Mouse (Mus musculus) forebrain, embryonic 12.5 days (tissue): ENCODE results near the gene Chtf18. TPM values are rescaled to one million over a fixed set of nuclear protein-coding genes. Genes with fewer than 3 reads are reported as not detected.

Experiments used
- ATAC-seq: fragments of 200-750 bp; cut with Nextera tagmentation; 2 replicates; pipeline ENCODE4 v1.8.0; 2017; ENCODE audit warnings: moderate TSS enrichment; ENCODE audit not compliant: low FRiP score
- H3K27ac ChIP-seq: fragments of 300-500 bp; sonication (generic); 2 replicates; pipeline ENCODE4 v1.5.1; 2016; ENCODE audit warnings: mild to moderate bottlenecking
- H3K27me3 ChIP-seq: fragments of 300-500 bp; sonication (generic); 2 replicates; pipeline ENCODE4 v1.6.1; 2016; ENCODE audit warnings: mild to moderate bottlenecking
- H3K36me3 ChIP-seq: fragments of 300-500 bp; sonication (generic); replicated peaks from 2 replicates; pipeline ENCODE4 v1.6.1; 2016; ENCODE audit warnings: mild to moderate bottlenecking
- H3K4me1 ChIP-seq: fragments of 300-500 bp; sonication (generic); 2 replicates; pipeline ENCODE4 v1.6.1; 2016
- H3K4me2 ChIP-seq: fragments of 300-500 bp; sonication (generic); 2 replicates; pipeline ENCODE4 v1.6.1; 2016; ENCODE audit warnings: mild to moderate bottlenecking, moderate library complexity
- H3K4me3 ChIP-seq: fragments of 300-500 bp; sonication (generic); replicated peaks from 2 replicates; pipeline ENCODE4 v1.5.1; 2016; ENCODE audit warnings: mild to moderate bottlenecking
- H3K9ac ChIP-seq: fragments of 300-500 bp; sonication (generic); 2 replicates; pipeline ENCODE4 v1.6.1; 2016; ENCODE audit warnings: mild to moderate bottlenecking
- H3K9me3 ChIP-seq: fragments of 300-500 bp; sonication (generic); 2 replicates; pipeline ENCODE4 v1.6.1; 2016
- WGBS: fragments of 180-500 bp; shearing (Covaris S2); methylation state at CpG from one replicate; pipeline ENCODE4 v1.1.7; 2016; 5-methylcytosine and 5-hydroxymethylcytosine counted together
- polyA plus RNA-seq: library from polyadenylated mRNA; unstranded; fragments of >200 nt; fragmentation: Nextera tagmentation; extraction: Ambion mirVana; gene quantifications from 2 replicates; pipeline ENCODE4 v1.2.1, GENCODE M21; 2016

The Chtf18 gene
- polyA plus RNA-seq = 39.6 and 41.8 TPM in 2 replicates

GRCm38 (mm10) chr17:25727265-25728008 lies at the start of gene Chtf18, which contains the start of gene Rpusd1:
Gene Chtf18, minus strand, starts transcription at chr17:25727419.
Gene Rpusd1, plus strand, starts transcription at chr17:25727670.
- Histone ChIP-seq H3K36me3 (peaks cover 41% of the 10 kb centered on the region), H3K9ac (peak within 1 kb of the TSS; percentile 82), H3K9me3 (no peaks in the 10 kb centered on the region), H3K4me3 (peak within 1 kb of the TSS; percentile 59), H3K27me3 (no peaks in the 10 kb centered on the region), H3K4me1 (peaks cover 33% of the 10 kb centered on the region), H3K4me2 (peak within 1 kb of the TSS; percentile 97), H3K27ac (peak within 1 kb of the TSS; percentile 42; the same call in 1 of the 2 replicates)
- ATAC-seq = peak; percentile 97
- 1% methylated on average over 37 of the region's 37 CpGs for WGBS

GRCm38 (mm10) chr17:25775318-25776062 lies 48.3 kb upstream of the Chtf18 start:
- Histone ChIP-seq H3K9ac (no peak overlapping the region), H3K9me3 (no peaks in the 10 kb centered on the region), H3K27me3 (peaks cover 4% of the 10 kb centered on the region; the same call in 1 of the 2 replicates), H3K4me1 (peaks cover 11% of the 10 kb centered on the region), H3K4me3 (no peak overlapping the region), H3K4me2 (no peak overlapping the region), H3K36me3 (peaks cover 5% of the 10 kb centered on the region), H3K27ac (no peak overlapping the region)
- 83% methylated on average over 10 of the region's 10 CpGs for WGBS
- ATAC-seq = no peak

- Histone ChIP-seq H3K36me3 (peaks cover 5% of the 10 kb centered on the region), H3K4me1 (peaks cover 11% of the 10 kb centered on the region), H3K4me3 (peak within 1 kb of the TSS; percentile 74), H3K27me3 (peaks cover 21% of the 10 kb centered on the region), H3K9me3 (no peaks in the 10 kb centered on the region), H3K4me2 (peak within 1 kb of the TSS; percentile 85), H3K9ac (peak within 1 kb of the TSS; percentile 77), H3K27ac (no peak within 1 kb of the TSS)
- WGBS = under 1% methylated on average over 37 of the region's 37 CpGs
- ATAC-seq = peak; percentile 89
These were observed 46.4 kb upstream of the Chtf18 start, which contains the start of gene Narfl for GRCm38 (mm10) chr17:25773549-25774120. Gene Narfl, plus strand, starts transcription at chr17:25773776.

- no peak overlapping the region for H3K9ac ChIP-seq
- H3K4me1 ChIP-seq = peaks cover 11% of the 10 kb centered on the region
- H3K27me3 ChIP-seq = peaks cover 38% of the 10 kb centered on the region
- no peaks in the 10 kb centered on the region for H3K9me3 ChIP-seq
- ATAC-seq = no peak
- H3K36me3 ChIP-seq = no peaks in the 10 kb centered on the region
- 49% methylated on average over 9 of the region's 9 CpGs for WGBS
- no peak overlapping the region for H3K27ac ChIP-seq
- no peak overlapping the region for H3K4me3 ChIP-seq
- no peak overlapping the region for H3K4me2 ChIP-seq
These were observed 42.1 kb upstream of the Chtf18 start for GRCm38 (mm10) chr17:25769331-25769730.

GRCm38 (mm10) chr17:25765886-25766285 lies 38.7 kb upstream of the Chtf18 start:
- 27% methylated on average over 5 of the region's 5 CpGs for WGBS
- Histone ChIP-seq H3K4me1 (peaks cover 8% of the 10 kb centered on the region), H3K9ac (no peak overlapping the region), H3K27ac (no peak overlapping the region), H3K27me3 (peaks cover 40% of the 10 kb centered on the region), H3K9me3 (no peaks in the 10 kb centered on the region), H3K4me2 (no peak overlapping the region), H3K36me3 (no peaks in the 10 kb centered on the region), H3K4me3 (no peak overlapping the region)
- peak; percentile 76 for ATAC-seq

GRCm38 (mm10) chr17:25762591-25762990 lies 35.4 kb upstream of the Chtf18 start:
- Histone ChIP-seq H3K9me3 (no peaks in the 10 kb centered on the region), H3K36me3 (no peaks in the 10 kb centered on the region), H3K4me2 (no peak overlapping the region), H3K9ac (no peak overlapping the region), H3K27me3 (peaks cover 17% of the 10 kb centered on the region; the same call in 1 of the 2 replicates), H3K4me3 (no peak overlapping the region), H3K27ac (no peak overlapping the region), H3K4me1 (peaks cover 8% of the 10 kb centered on the region)
- no peak for ATAC-seq
- 41% methylated on average over 3 of the region's 3 CpGs for WGBS

- peaks cover 7% of the 10 kb centered on the region for H3K4me1 ChIP-seq
- peaks cover 13% of the 10 kb centered on the region; the same call in 1 of the 2 replicates for H3K27me3 ChIP-seq
- H3K4me2 ChIP-seq = no peak overlapping the region
- H3K4me3 ChIP-seq = no peak overlapping the region
- no peaks in the 10 kb centered on the region for H3K36me3 ChIP-seq
- no peak overlapping the region for H3K27ac ChIP-seq
- H3K9me3 ChIP-seq = no peaks in the 10 kb centered on the region
- ATAC-seq = no peak
- no peak overlapping the region for H3K9ac ChIP-seq
- 66% methylated on average over 4 of the region's 4 CpGs for WGBS
These were observed 34.3 kb upstream of the Chtf18 start for GRCm38 (mm10) chr17:25761561-25761970.

GRCm38 (mm10) chr17:25760148-25760547 lies 32.9 kb upstream of the Chtf18 start:
- H3K9me3 ChIP-seq = no peaks in the 10 kb centered on the region
- no peak overlapping the region for H3K4me3 ChIP-seq
- H3K4me2 ChIP-seq = no peak overlapping the region
- H3K36me3 ChIP-seq = no peaks in the 10 kb centered on the region
- no peak for ATAC-seq
- H3K9ac ChIP-seq = no peak overlapping the region
- H3K4me1 ChIP-seq = peaks cover 3% of the 10 kb centered on the region; the same call in 1 of the 2 replicates
- peaks cover 18% of the 10 kb centered on the region; the same call in 1 of the 2 replicates for H3K27me3 ChIP-seq
- 79% methylated on average over 8 of the region's 8 CpGs for WGBS
- no peak overlapping the region for H3K27ac ChIP-seq

GRCm38 (mm10) chr17:25757691-25758090 lies 30.5 kb upstream of the Chtf18 start:
- Histone ChIP-seq H3K9ac (no peak overlapping the region), H3K4me2 (no peak overlapping the region), H3K36me3 (no peaks in the 10 kb centered on the region), H3K4me1 (peaks cover 3% of the 10 kb centered on the region; the same call in 1 of the 2 replicates), H3K27ac (no peak overlapping the region), H3K4me3 (no peak overlapping the region), H3K9me3 (no peaks in the 10 kb centered on the region), H3K27me3 (peaks cover 18% of the 10 kb centered on the region; the same call in 1 of the 2 replicates)
- no peak for ATAC-seq
- WGBS = 82% methylated on average over 3 of the region's 3 CpGs

- no peak for ATAC-seq
- no peak overlapping the region for H3K27ac ChIP-seq
- no peaks in the 10 kb centered on the region for H3K9me3 ChIP-seq
- no peaks in the 10 kb centered on the region for H3K36me3 ChIP-seq
- peaks cover 18% of the 10 kb centered on the region; the same call in 1 of the 2 replicates for H3K27me3 ChIP-seq
- H3K4me2 ChIP-seq = no peak overlapping the region
- H3K9ac ChIP-seq = no peak overlapping the region
- H3K4me3 ChIP-seq = no peak overlapping the region
- H3K4me1 ChIP-seq = peaks cover 6% of the 10 kb centered on the region; the same call in 1 of the 2 replicates
- WGBS = 79% methylated on average over 9 of the region's 9 CpGs
These were observed 29.4 kb upstream of the Chtf18 start for GRCm38 (mm10) chr17:25756378-25757242.

GRCm38 (mm10) chr17:25755627-25756377 lies 28.6 kb upstream of the Chtf18 start:
- no peak overlapping the region for H3K27ac ChIP-seq
- no peak for ATAC-seq
- H3K27me3 ChIP-seq = peaks cover 14% of the 10 kb centered on the region; the same call in 1 of the 2 replicates
- no peak overlapping the region for H3K4me3 ChIP-seq
- WGBS = 68% methylated on average over 4 of the region's 4 CpGs
- H3K9me3 ChIP-seq = no peaks in the 10 kb centered on the region
- H3K9ac ChIP-seq = no peak overlapping the region
- no peak overlapping the region for H3K4me2 ChIP-seq
- no peaks in the 10 kb centered on the region for H3K36me3 ChIP-seq
- H3K4me1 ChIP-seq = 0 out of 2 replicates have a peak, but pooled peaks cover 5% of the 10 kb centered on the region
